Mouse (Mus musculus) MEL (cell line): ENCODE data around the gene Lysmd1. TPM values are rescaled to one million over a fixed set of nuclear protein-coding genes. Genes with fewer than 3 reads are reported as not detected.

Experiments
- DNase-seq: peaks from one replicate; pipeline ENCODE4 v3.0.0; 2011; ENCODE audit warnings: low read depth, low spot score
- H3K27ac ChIP-seq: 2 replicates; pipeline ENCODE4 v1.5.1; 2012; ENCODE audit warnings: low read depth, mild to moderate bottlenecking, control low read depth, low read length, moderate library complexity; ENCODE audit not compliant: control insufficient read depth
- H3K27me3 ChIP-seq, 2 experiments: fragments of 150-350 bp in 1 of 2; sonication (generic) in 1 of 2; 2 replicates each; pipeline ENCODE4 v1.6.1; 2012; ENCODE audit warnings: low read length in 2 of 2, mild to moderate bottlenecking in 2 of 2, improper control_type of control experiment in 1 of 2, moderate library complexity in 1 of 2; ENCODE audit not compliant: insufficient read depth in 2 of 2, control insufficient read depth in 1 of 2
- H3K36me3 ChIP-seq, 2 experiments: 2 replicates each; pipeline ENCODE4 v1.6.1; 2012 to 2014; ENCODE audit warnings: low read length in 2 of 2, improper control_type of control experiment in 1 of 2, inconsistent platforms in 1 of 2, mild to moderate bottlenecking in 1 of 2; ENCODE audit not compliant: insufficient read depth in 2 of 2, control insufficient read depth in 1 of 2
- H3K4me1 ChIP-seq, 2 experiments: fragments of 150-350 bp in 1 of 2; sonication (generic) in 1 of 2; 2 replicates each; pipeline ENCODE4 v1.6.1; 2012; ENCODE audit warnings: low read length in 2 of 2, improper control_type of control experiment in 1 of 2, mild to moderate bottlenecking in 1 of 2; ENCODE audit not compliant: insufficient read depth in 2 of 2, control insufficient read depth in 1 of 2
- H3K4me3 ChIP-seq, 2 experiments: fragments of 150-350 bp in 1 of 2; sonication (generic) in 1 of 2; 2 replicates each; pipeline ENCODE4 v1.5.1; 2012; ENCODE audit warnings: low read depth in 2 of 2, low read length in 2 of 2, mild to moderate bottlenecking in 2 of 2, moderate library complexity in 2 of 2, control low read depth in 1 of 2, improper control_type of control experiment in 1 of 2; ENCODE audit not compliant: control insufficient read depth in 1 of 2, insufficient read depth in 1 of 2
- H3K79me2 ChIP-seq: 2 replicates; pipeline ENCODE4 v1.6.1; 2012; ENCODE audit warnings: mild to moderate bottlenecking, low read length, moderate library complexity; ENCODE audit not compliant: control insufficient read depth, poor library complexity, insufficient read depth
- H3K9ac ChIP-seq: 2 replicates; pipeline ENCODE4 v1.6.1; 2012; ENCODE audit warnings: low read depth, mild to moderate bottlenecking, control low read depth, low read length, moderate library complexity; ENCODE audit not compliant: control insufficient read depth, poor library complexity, severe bottlenecking
- H3K9me3 ChIP-seq: fragments of 150-350 bp; sonication (generic); replicated peaks from 2 replicates; pipeline ENCODE4 v1.6.1; 2012; ENCODE audit warnings: mild to moderate bottlenecking, low read length, improper control_type of control experiment, moderate library complexity; ENCODE audit not compliant: insufficient read depth
- CTCF ChIP-seq, 3 experiments: IDR thresholded peaks in 2 of 3; conservative IDR thresholded peaks in 1 of 3; 2 replicates each; pipeline ENCODE4 v1.5.1; 2011 to 2012; ENCODE audit warnings: low read length in 3 of 3, low read depth in 2 of 3, mild to moderate bottlenecking in 2 of 3, improper control_type of control experiment in 1 of 3, inconsistent platforms in 1 of 3, mixed read lengths in 1 of 3, moderate library complexity in 1 of 3; ENCODE audit not compliant: control insufficient read depth in 1 of 3, insufficient read depth in 1 of 3, poor library complexity in 1 of 3, severe bottlenecking in 1 of 3
- E2F4 ChIP-seq: IDR thresholded peaks from 2 replicates; pipeline ENCODE4 v1.6.1; 2011; ENCODE audit warnings: low read depth, low read length, improper control_type of control experiment, borderline replicate concordance
- EP300 ChIP-seq, 2 experiments: IDR thresholded peaks; 2 replicates each; pipeline ENCODE4 v1.6.1; 2011; ENCODE audit warnings: improper control_type of control experiment in 2 of 2, low read length in 2 of 2, low read depth in 1 of 2, mild to moderate bottlenecking in 1 of 2
- ETS1 ChIP-seq: IDR thresholded peaks from 2 replicates; pipeline ENCODE4 v1.6.1; 2012; ENCODE audit warnings: low read depth, mild to moderate bottlenecking, inconsistent platforms, low read length, improper control_type of control experiment, moderate library complexity
- GATA1 ChIP-seq: IDR thresholded peaks from 2 replicates; pipeline ENCODE4 v1.6.1; 2011; ENCODE audit warnings: low read depth, low read length, improper control_type of control experiment
- HCFC1 ChIP-seq: IDR thresholded peaks from 2 replicates; pipeline ENCODE4 v1.6.1; 2012; ENCODE audit warnings: low read depth, mild to moderate bottlenecking, inconsistent platforms, low read length, improper control_type of control experiment, moderate library complexity
- MAFK ChIP-seq: IDR thresholded peaks from 2 replicates; pipeline ENCODE4 v1.6.1; 2011; ENCODE audit warnings: low read depth, mild to moderate bottlenecking, low read length, improper control_type of control experiment, borderline replicate concordance
- MAX ChIP-seq: IDR thresholded peaks from 2 replicates; pipeline ENCODE4 v1.6.1; 2011; ENCODE audit warnings: low read length, improper control_type of control experiment
- MAZ ChIP-seq: IDR thresholded peaks from 2 replicates; pipeline ENCODE4 v1.6.1; 2012; ENCODE audit warnings: low read depth, mild to moderate bottlenecking, inconsistent platforms, low read length, improper control_type of control experiment
- MXI1 ChIP-seq: IDR thresholded peaks from 2 replicates; pipeline ENCODE4 v1.6.1; 2011; ENCODE audit warnings: mild to moderate bottlenecking, low read depth, low read length, improper control_type of control experiment
- NRF1 ChIP-seq: IDR thresholded peaks from 2 replicates; pipeline ENCODE4 v1.6.1; 2014; ENCODE audit warnings: low read depth, mild to moderate bottlenecking, inconsistent platforms, low read length, improper control_type of control experiment, moderate library complexity; ENCODE audit not compliant: poor library complexity, insufficient read depth, severe bottlenecking
- POLR2A ChIP-seq, 2 experiments: IDR thresholded peaks; 2 replicates each; pipeline ENCODE4 v1.6.1; 2011 to 2012; ENCODE audit warnings: low read length in 2 of 2, mild to moderate bottlenecking in 2 of 2, control low read depth in 1 of 2, improper control_type of control experiment in 1 of 2, low read depth in 1 of 2, moderate library complexity in 1 of 2; ENCODE audit not compliant: control insufficient read depth in 1 of 2, insufficient read depth in 1 of 2, poor library complexity in 1 of 2
- POLR2AphosphoS2 ChIP-seq: IDR thresholded peaks from 2 replicates; pipeline ENCODE4 v1.6.1; 2011; ENCODE audit warnings: low read length, improper control_type of control experiment
- POLR2AphosphoS5 ChIP-seq: IDR thresholded peaks from 2 replicates; pipeline ENCODE4 v1.6.1; 2012; ENCODE audit warnings: low read depth, borderline replicate concordance, mild to moderate bottlenecking, inconsistent platforms, low read length, moderate library complexity, mixed read lengths
- RAD21 ChIP-seq: IDR thresholded peaks from 2 replicates; pipeline ENCODE4 v1.6.1; 2011; ENCODE audit warnings: mild to moderate bottlenecking, low read depth, low read length, improper control_type of control experiment
- RCOR1 ChIP-seq: IDR thresholded peaks from 2 replicates; pipeline ENCODE4 v1.6.1; 2012; ENCODE audit warnings: low read depth, mild to moderate bottlenecking, inconsistent platforms, low read length, improper control_type of control experiment
- SIN3A ChIP-seq: IDR thresholded peaks from 2 replicates; pipeline ENCODE4 v1.6.1; 2012; ENCODE audit warnings: low read length, improper control_type of control experiment, inconsistent platforms
- SMC3 ChIP-seq: IDR thresholded peaks from 2 replicates; pipeline ENCODE4 v1.6.1; 2011; ENCODE audit warnings: low read depth, low read length, improper control_type of control experiment
- TAL1 ChIP-seq: IDR thresholded peaks from 2 replicates; pipeline ENCODE4 v1.6.1; 2012; ENCODE audit warnings: mild to moderate bottlenecking, inconsistent platforms, low read length, moderate library complexity, mixed read lengths
- TBP ChIP-seq: IDR thresholded peaks from 2 replicates; pipeline ENCODE4 v1.8.0; 2011; ENCODE audit warnings: low read depth, low read length, improper control_type of control experiment
- TCF12 ChIP-seq: IDR thresholded peaks from 2 replicates; pipeline ENCODE4 v1.6.1; 2014; ENCODE audit warnings: low read depth, mild to moderate bottlenecking, inconsistent platforms, low read length, improper control_type of control experiment, moderate library complexity
- USF1 ChIP-seq: IDR thresholded peaks from 2 replicates; pipeline ENCODE4 v1.6.1; 2014; ENCODE audit warnings: low read depth, mild to moderate bottlenecking, inconsistent platforms, low read length, improper control_type of control experiment, moderate library complexity
- ZC3H11A ChIP-seq: IDR thresholded peaks from 2 replicates; pipeline ENCODE4 v1.6.1; 2012; ENCODE audit warnings: low read depth, mild to moderate bottlenecking, inconsistent platforms, low read length, improper control_type of control experiment
- ZNF384 ChIP-seq: IDR thresholded peaks from 2 replicates; pipeline ENCODE4 v1.6.1; 2012; ENCODE audit warnings: low read depth, mild to moderate bottlenecking, inconsistent platforms, low read length, improper control_type of control experiment
- polyA plus RNA-seq, 2 experiments: library from polyadenylated mRNA; stranded (reverse) in 1 of 2; unstranded in 1 of 2; fragments of >175 nt in 1 of 2; fragments of >200 nt in 1 of 2; gene quantifications; 2 replicates each; pipeline versions ENCODE4 v1.2.1 to v1.2.4; 2012; ENCODE audit warnings: low replicate concordance in 2 of 2, low read depth in 1 of 2; ENCODE audit not compliant: insufficient read length in 2 of 2, insufficient read depth in 1 of 2, missing spikeins in 1 of 2
- total RNA-seq: library from RNA; depleted of rRNA; stranded (reverse); fragments of 300-350 nt; gene quantifications from 2 replicates; pipeline ENCODE4 v1.2.3, GENCODE M21; 2012

Gene Lysmd1
- total and polyA plus RNA-seq, 3 experiments, result 22.7 to 102 (median 22.9) TPM

DNA sequence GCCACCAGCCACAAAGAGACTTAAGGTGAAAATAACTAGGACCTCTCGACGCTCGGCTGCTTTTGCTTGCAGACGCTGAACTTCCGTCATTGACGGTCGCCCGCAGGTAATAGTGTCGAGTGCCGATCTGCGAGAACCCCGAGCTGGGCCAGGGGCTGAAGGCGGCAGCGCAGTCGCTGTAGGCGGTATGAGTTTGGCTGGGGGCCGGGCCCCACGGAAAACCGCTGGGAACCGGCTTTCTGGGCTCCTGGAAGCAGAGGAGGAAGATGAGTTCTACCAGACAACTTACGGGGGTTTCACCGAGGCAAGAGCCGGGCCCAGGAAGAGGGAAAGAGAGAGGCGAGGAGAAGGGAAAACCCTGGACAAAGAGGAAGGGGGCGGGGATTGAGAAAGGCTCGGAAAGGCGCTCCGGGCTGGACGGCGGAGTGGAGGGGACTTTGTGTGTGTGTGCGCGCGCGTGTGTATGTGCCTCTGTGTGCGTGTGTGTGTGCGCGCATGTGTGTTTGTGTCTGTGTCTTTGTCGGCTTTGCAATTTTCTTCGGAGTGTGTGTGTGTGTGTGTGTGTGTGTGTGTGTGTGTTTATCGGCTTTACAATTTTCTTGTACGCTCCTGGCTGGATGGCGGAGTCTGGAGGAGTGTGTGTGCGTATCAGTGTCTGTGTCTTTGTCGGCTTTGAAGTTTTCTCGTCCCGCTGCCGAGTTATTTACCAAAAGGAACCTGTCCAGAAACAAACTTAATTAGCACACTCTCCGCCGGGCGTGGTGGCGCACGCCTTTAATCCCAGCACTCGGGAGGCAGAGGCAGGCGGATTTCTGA, 22.8 kb upstream of the Lysmd1 start, which contains the start of gene Vps72:
Gene Vps72, plus strand, starts transcription at position 112 of the 816 bp plus-strand sequence.
- Histone ChIP-seq H3K9me3 (no peaks in the 10 kb centered on the region), H3K4me3 (peak within 1 kb of the TSS; percentile 80 to 83), H3K79me2 (peaks cover 22% of the 10 kb centered on the region), H3K27me3 (no peaks in the 10 kb centered on the region), H3K27ac (peak within 1 kb of the TSS; percentile 88), H3K9ac (peak within 1 kb of the TSS; percentile 87), H3K4me1 (peaks cover 6 to 15% of the 10 kb centered on the region in 2 experiments), H3K36me3 (peaks cover 7 to 15% of the 10 kb centered on the region in 2 experiments)
- peak; percentile 100 for DNase-seq
- TF ChIP-seq RCOR1, result no peak
- no peak for TF ChIP-seq SIN3A
- TF ChIP-seq POLR2A (IDR thresholded peaks at IDR 0.05; ENCODE audit: control insufficient read depth in 1 of 2, insufficient read depth in 1 of 2, low read depth in 1 of 2, low read length in 2 of 2, poor library complexity in 1 of 2), result peak in 1 of 2 experiments; percentile 92; a peak in 2 of 4 replicates
- TF ChIP-seq MAZ, result no peak
- TF ChIP-seq TBP, result no peak
- no peak for TF ChIP-seq MXI1
- no peak for TF ChIP-seq USF1
- peak; percentile 24; the same call in 1 of the 2 replicates for TF ChIP-seq GATA1
- no peak for TF ChIP-seq POLR2AphosphoS5
- TF ChIP-seq ZNF384, result no peak
- TF ChIP-seq CTCF (IDR thresholded peaks at IDR 0.05 in 2 of 3, conservative IDR thresholded peaks at IDR 0.05 in 1 of 3; ENCODE audit: control insufficient read depth in 1 of 3, insufficient read depth in 1 of 3, low read depth in 2 of 3, low read length in 3 of 3, poor library complexity in 1 of 3, severe bottlenecking in 1 of 3), result peak in 1 of 3 experiments; percentile 12; a peak in 1 of 6 replicates
- no peak for TF ChIP-seq POLR2AphosphoS2

DNA sequence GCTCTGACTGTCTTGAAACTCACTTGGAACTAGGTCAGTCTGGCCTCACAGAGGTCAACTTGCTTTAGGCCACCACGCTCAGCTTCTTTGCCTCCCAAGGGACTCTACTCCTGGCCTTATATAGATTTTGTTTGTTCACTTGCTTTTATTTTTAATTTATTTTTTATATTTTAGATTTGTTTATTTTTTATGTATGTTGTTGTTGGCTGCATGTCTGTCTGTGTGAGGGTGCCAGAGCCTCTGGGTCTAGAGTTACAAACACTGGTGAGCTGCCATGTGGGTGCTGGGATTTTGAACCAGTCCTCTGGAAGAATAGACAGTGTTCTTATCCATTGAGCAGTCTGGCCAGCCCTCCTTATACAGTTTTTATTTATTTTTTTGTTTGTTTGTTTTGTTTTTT, 21.1 kb upstream of the Lysmd1 start:
- Histone ChIP-seq H3K9ac (no peak overlapping the region), H3K27me3 (no peaks in the 10 kb centered on the region), H3K79me2 (peaks cover 16% of the 10 kb centered on the region), H3K4me1 (peaks cover 6 to 15% of the 10 kb centered on the region in 2 experiments), H3K4me3 (no peak overlapping the region), H3K9me3 (no peaks in the 10 kb centered on the region), H3K27ac (no peak overlapping the region), H3K36me3 (peaks cover 12 to 13% of the 10 kb centered on the region in 2 experiments)
- TF ChIP-seq MXI1, result no peak
- no peak for DNase-seq

DNA sequence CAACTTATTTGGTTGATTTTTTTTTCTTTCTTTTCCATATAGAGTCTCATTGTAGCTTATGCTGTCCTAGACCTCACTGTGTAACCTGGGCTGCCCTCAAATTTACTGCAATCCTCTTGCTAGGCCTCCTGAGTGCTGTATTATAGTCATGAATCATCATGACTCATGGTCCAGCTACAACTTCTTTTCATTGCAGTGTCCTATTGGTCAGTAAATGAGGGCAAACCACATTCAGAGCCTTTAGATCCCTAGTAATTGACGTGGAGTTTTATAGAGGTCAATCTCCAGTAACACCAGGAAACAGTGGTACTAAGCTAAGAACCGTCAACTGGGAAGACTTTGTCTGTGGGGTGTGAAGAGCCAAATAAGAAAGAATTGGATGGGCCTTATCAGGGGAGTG, 16.1 kb upstream of the Lysmd1 start:
- no peak for DNase-seq
- Histone ChIP-seq H3K9ac (no peak overlapping the region), H3K36me3 (peaks cover 0 to 36% of the 10 kb centered on the region in 2 experiments; a peak in 3 of 4 replicates), H3K4me1 (no peaks in the 10 kb centered on the region), H3K27me3 (no peaks in the 10 kb centered on the region), H3K4me3 (no peak overlapping the region), H3K27ac (no peak overlapping the region), H3K79me2 (peaks cover 4% of the 10 kb centered on the region), H3K9me3 (no peaks in the 10 kb centered on the region)
- TF ChIP-seq USF1 (no peak), POLR2AphosphoS2 (no peak), ETS1 (no peak), HCFC1 (no peak), E2F4 (no peak), ZNF384 (no peak), TBP (no peak), POLR2AphosphoS5 (no peak), NRF1 (no peak), TAL1 (no peak), EP300 (IDR thresholded peaks at IDR 0.05; ENCODE audit: low read depth in 1 of 2, low read length in 2 of 2) (no peak), MAFK (no peak), RAD21 (no peak), ZC3H11A (no peak), SMC3 (no peak; the same call in 1 of the 2 replicates), MAX (no peak), TCF12 (no peak)
